Mouse (Mus musculus): Measurements from ENCODE around the gene Tefm. TPM values are rescaled to one million over a fixed set of nuclear protein-coding genes. Genes with fewer than 3 reads are reported as not detected.

Gene Tefm
- polyA plus RNA-seq, 1 experiment from 2014 or later, result 22.4 TPM

DNA sequence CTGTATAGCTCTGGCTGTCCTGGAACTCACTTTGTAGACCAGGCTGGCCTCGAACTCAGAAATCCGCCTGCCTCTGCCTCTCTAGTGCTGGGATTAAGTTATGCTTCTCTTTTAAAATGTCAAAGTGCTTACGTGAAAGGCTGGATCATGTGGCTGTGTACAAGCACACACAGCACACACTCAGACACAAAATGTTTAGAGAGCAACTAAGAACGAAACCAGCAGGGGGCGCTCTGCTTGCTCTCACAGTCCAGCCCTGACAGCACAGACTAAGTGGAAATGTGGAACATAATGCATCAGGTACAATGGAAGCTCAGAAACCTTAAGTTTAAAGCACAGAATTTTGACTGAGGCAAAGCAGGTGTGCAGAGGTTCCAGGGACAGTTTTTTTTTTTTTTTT lies 55.1 kb downstream of the Tefm start:
- peaks cover 71% of the 10 kb centered on the region for H3K4me1 ChIP-seq
- peak; percentile 75 for ATAC-seq
- peak overlapping the region; percentile 28 for H3K4me2 ChIP-seq

More for the DNA sequence above, 55.1 kb downstream of the Tefm start:
- Histone ChIP-seq H3K27me3 (replicated peaks) (no peaks in the 10 kb centered on the region), H3K36me3 (peaks cover 9% of the 10 kb centered on the region; the same call in 1 of the 2 replicates), H3K27ac (0 out of 2 replicates have a peak overlapping the region, but pooled peaks have one; percentile 30), H3K4me3 (peak overlapping the region; percentile 15; the same call in 1 of the 2 replicates), H3K9me3 (replicated peaks) (peaks cover 4% of the 10 kb centered on the region; the same call in 1 of the 2 replicates), H3K9ac (peak overlapping the region; percentile 39; the same call in 1 of the 2 replicates)
- WGBS (ENCODE audit: insufficient replicate concordance), result 8% methylated on average over 5 of the region's 5 CpGs

Other genes starting within 250 kb of the Tefm start
- 45.4 and 45.5 TPM in 2 replicates for gene Utp6, start 179.8 kb downstream of the Tefm start, polyA plus RNA-seq (2016; fragmentation: Nextera tagmentation; extraction: Ambion mirVana)
- gene Suz12, start 149.1 kb downstream of the Tefm start, polyA plus RNA-seq (2016; fragmentation: Nextera tagmentation; extraction: Ambion mirVana), result 25.1 and 28.0 TPM in 2 replicates
- gene Crlf3, start 61.2 kb downstream of the Tefm start, polyA plus RNA-seq (2016; fragmentation: Nextera tagmentation; extraction: Ambion mirVana), result 109 and 111 TPM in 2 replicates
- gene Atad5, start 52.8 kb downstream of the Tefm start, polyA plus RNA-seq (2016; fragmentation: Nextera tagmentation; extraction: Ambion mirVana), result 15.0 and 15.9 TPM in 2 replicates
- gene Adap2, start 11.9 kb upstream of the Tefm start, polyA plus RNA-seq (2016; fragmentation: Nextera tagmentation; extraction: Ambion mirVana), result 2.7 and 2.8 TPM in 2 replicates
- gene Rnf135, start 41.7 kb upstream of the Tefm start, polyA plus RNA-seq (2016; fragmentation: Nextera tagmentation; extraction: Ambion mirVana), result 4.2 and 5.0 TPM in 2 replicates
- gene Rhot1, start 66.8 kb upstream of the Tefm start, polyA plus RNA-seq (2016; fragmentation: Nextera tagmentation; extraction: Ambion mirVana), result 36.7 and 36.9 TPM in 2 replicates
- 0.18 and 0.29 TPM in 2 replicates for gene Rhbdl3, start 158.7 kb upstream of the Tefm start, polyA plus RNA-seq (2016; fragmentation: Nextera tagmentation; extraction: Ambion mirVana)
- 11.3 and 12.0 TPM in 2 replicates for gene 5730455P16Rik, start 235.9 kb upstream of the Tefm start, polyA plus RNA-seq (2016; fragmentation: Nextera tagmentation; extraction: Ambion mirVana)
- gene Zfp207, start 241.1 kb upstream of the Tefm start, polyA plus RNA-seq (2016; fragmentation: Nextera tagmentation; extraction: Ambion mirVana), result 143 TPM in 2 replicates

Measured in liver, embryonic 12.5 days (tissue).